Mouse (Mus musculus): ENCODE results near the gene Amy2a5.
"Not testable (repeated sequence)": the region's sequence is repeated elsewhere in the genome, so short reads cannot be mapped to it uniquely, and the experiment has no call there.

The Amy2a5 gene

GRCm38 (mm10) chr3:113258737-113259136 is at the start of gene Amy2a5:
TSS of gene Amy2a5 (minus strand) at chr3:113258837.
- DNase-seq = not testable (repeated sequence)

GRCm38 (mm10) chr3:113291349-113291748 is 32.7 kb upstream of the Amy2a5 start, which contains the start of gene Amy2a4:
TSS of gene Amy2a4 (minus strand) at chr3:113291449.
- not testable (repeated sequence) for DNase-seq

- DNase-seq = not testable (repeated sequence)
Observed at GRCm38 (mm10) chr3:113280285-113280684, 21.6 kb upstream of the Amy2a5 start.

DNA sequence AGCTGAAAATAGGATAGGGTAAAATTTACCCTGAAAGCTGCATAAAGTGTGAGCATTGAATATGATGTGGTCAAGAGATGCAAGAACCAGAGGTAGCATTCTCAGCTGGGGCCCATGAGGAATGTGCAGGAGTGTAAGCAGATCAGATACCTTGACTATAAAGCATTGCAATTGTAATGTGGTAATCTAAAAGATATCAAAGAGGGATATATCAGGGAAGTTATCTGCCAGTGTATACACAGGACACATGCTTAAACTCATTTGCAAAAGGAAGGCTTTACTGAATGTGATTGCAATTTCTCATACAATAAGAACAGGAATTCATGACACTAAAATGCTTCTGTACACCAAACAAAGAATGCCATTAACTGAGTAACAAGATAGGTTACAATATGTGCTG is 20.9 kb upstream of the Amy2a5 start:
- DNase-seq = not testable (repeated sequence)

- DNase-seq = no peak
Observed at GRCm38 (mm10) chr3:113227115-113227514, 31.5 kb downstream of the Amy2a5 start.
